Mouse (Mus musculus) erythroblast, adult 5-6 weeks (primary cell): ENCODE measurements around the gene Gtpbp3. TPM values are rescaled to one million over a fixed set of nuclear protein-coding genes. Genes with fewer than 3 reads are reported as not detected.
"Not testable (repeated sequence)": the region's sequence is repeated elsewhere in the genome, so short reads cannot be mapped to it uniquely, and the experiment has no call there.

Experiments
- ATAC-seq: replicated peaks from 2 replicates; pipeline ENCODE4 v1.8.0; 2016; ENCODE audit warnings: moderate number of reproducible peaks, mild to moderate bottlenecking, moderate TSS enrichment, inconsistent platforms; ENCODE audit not compliant: poor library complexity, low FRiP score, severe bottlenecking
- total RNA-seq, 2 experiments: library from RNA; stranded (forward) in 1 of 2; stranded (reverse) in 1 of 2; fragments of 150-400 nt in 1 of 2; fragments of 200-764, 138-1000 nt in 1 of 2; gene quantifications; 2 replicates each; pipeline versions ENCODE4 v1.2.3 to v1.2.4; 2015 to 2017; ENCODE audit warnings: low replicate concordance in 2 of 2

The Gtpbp3 gene
- total RNA-seq, 2 experiments from 2014 or later, result 0.58 to 3.9 TPM

DNA sequence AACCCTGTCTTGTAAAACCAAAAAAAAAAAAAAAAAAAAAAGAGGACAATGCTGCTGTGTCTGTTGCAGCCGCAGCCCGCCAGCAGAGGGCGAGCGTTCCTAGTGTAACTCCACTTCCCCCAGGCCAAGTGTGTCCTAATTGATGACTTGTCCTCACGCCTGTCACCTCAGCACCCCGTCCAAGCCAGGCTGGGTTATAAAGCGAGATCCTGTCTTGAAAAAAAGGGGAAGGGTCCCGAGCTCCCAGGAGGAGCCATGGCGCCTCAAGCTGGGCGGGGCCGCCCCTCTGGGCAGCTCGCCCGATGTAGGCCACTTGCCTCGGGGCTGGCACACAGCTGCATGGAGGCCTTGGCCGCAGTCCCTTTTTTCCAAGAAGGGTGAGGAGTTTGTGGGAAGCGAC lies 7.1 kb downstream of the Gtpbp3 start:
- peak; percentile 79 for ATAC-seq

DNA sequence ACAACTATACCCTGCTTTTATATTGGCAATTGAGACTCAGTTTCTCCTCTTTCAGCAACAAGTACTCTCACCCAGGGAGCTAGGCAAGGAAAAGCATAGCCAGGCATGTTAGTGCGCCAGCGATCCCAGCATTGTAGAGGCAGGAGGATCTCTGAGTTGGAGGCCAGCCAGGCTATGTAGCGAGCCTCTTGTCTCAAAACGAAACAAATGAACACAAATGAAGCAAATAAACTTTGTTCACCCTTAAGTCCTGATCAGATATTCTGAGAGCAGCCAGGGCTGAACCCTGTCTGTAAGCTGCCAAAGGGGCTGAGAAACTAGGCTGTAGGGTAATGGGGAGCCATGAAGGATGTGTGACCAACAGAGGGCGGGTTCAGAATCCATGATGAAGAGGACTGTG lies 7.9 kb downstream of the Gtpbp3 start:
- no peak for ATAC-seq

DNA sequence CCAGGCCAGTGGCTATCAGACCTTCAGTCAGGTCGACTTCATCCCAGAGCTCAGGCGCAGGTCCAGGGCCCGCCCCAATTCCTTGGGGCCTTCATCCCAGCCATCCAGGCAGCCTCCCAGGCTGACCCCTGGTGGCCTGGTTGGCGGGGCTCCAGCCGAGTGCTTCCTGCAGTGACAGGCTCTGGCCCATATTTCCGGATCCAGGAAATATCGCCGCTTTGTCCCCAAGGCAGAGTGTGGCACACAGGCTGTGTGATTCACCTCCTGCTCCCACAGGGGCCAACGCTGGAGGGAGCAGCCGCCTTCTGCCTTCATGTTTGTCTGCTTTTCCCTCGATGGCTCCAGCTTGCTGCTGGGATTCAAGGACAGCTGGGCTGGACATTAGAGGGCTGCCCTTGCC lies 8.6 kb downstream of the Gtpbp3 start:
- no peak for ATAC-seq

DNA sequence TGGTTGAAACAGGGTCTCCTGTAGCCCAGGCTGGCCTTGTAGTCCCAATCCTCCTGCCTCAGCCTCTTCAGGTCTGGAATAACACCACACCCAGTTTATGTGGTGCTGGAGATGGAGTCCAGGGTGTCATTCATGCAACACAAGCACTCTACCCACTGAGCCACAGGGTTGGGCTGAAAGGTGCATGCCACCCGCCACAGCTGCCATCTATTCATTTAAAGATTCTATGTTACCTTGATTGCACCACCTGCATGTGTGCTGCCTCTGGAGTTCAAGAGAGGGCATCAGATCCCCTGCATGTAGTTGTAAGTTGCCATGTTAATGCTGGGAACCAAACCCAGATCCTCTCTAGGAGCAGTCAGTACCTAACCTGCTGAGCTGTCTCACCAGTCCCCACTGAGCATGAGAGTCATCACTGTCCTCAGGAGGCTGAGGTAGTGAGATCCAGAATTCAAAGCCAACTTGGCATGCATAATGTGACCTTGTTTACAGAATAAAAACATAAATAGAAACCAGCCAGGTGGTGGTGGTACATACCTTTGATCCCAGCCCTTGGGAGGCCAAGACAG lies 9.3 kb downstream of the Gtpbp3 start:
- no peak for ATAC-seq

DNA sequence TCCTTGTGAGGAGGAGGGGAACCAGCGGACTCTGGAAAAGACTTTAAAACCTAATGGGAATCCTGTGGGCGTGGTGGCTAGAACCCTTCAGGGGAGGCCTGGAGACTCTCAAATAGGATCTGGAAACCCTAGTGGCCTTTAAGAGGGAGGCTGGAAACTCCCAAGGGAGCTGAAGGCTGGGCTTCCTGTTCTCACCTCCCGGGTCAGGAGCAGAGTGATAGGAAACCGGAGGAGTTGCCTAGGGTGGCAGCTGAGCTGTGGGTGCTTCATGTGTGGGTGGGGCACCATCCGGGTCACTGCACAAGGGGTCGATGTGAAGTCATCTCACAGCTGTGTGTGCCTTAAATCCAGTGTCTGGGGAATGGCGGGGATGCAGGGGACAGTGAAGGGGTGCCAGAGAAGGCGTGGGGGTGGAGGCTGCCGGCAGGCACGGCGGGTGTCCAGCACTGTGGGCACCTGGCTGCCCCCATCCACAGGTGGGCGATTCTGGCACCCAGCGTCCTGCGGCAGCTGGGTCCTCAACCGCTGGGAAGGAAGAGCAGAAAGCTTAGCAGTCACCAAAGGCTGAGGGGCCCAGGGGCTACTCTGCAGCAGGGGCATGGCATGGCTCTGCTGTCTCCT lies 10.1 kb downstream of the Gtpbp3 start:
- no peak for ATAC-seq

DNA sequence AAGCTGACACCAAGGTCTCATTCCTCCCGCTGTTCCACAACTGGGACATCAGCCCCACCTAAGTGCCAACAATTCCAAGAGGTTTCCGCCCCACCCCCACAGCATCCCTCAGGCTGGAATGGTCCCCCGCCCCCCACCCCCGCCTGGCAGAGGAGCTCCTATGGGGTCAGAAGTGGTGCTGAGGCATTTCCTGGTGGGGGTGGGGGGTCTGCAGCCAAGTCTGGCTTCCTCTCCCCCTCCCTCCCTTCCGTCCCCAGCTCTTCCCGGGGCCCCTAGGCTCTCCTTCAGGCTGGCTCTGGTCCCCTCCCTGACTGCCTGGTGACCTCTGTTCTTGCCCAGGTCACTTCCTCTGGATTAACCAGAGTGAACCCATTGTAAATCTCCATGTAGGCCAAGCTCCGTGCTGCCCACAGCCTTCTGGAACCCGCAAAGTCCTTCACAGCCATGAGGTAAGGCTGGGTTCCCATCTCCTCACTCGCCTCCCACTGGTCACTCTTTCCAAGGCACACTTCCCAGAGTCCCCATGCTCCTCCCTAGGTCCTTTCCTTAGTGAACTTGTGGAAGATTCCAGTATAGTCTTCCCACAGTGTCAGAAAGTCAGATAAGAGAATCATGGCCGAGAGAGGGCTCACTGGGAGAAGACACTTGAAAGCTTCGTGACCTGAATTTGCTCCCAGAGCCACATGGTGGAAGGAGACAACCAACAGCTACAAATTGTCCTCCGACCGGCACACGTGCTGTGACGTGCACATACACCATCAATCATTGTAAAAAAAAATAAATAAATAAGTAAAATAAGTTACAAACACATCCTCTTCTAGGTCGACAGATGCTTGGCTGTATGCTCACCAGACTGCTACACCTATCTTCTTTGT lies 11.2 kb downstream of the Gtpbp3 start:
- ATAC-seq, result no peak

DNA sequence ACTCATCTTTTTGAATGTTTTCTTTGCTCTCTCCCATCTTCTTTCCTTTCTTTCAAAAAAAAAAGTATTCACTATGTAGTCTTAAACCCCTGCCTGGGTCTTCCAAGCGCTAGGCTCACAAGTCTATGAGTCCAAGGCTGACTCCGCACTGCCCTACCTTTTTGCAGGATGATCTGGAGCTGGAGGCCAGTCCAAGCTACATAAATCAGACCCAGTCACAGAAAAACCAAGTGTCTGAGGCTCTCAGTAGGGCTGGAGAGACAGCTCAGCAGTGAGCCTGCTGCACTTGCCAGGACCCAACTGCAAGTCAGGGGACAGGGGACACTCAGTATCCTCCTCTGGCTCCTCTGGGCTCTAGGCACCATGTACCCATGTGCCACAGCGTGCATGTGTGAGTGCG lies 16.4 kb downstream of the Gtpbp3 start:
- no peak for ATAC-seq

DNA sequence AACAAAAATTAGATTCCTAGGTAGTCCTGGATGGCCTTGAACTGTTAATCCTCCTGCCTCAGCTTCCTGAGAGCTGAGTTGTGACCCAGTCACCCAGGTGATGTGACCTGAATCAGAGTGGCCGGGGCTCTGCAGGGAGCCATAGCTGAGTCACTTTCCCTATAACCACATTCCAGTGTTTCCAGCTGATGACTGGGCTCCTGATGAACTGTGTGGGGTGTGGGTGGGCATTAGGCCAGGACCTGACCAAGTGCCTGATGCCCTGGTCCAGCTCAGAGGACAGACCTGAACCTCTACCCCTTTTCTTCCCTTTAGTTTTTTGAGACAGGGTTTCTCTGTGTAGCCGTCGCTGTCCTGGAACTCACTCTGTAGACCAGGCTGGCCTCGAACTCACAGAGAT lies 17.4 kb downstream of the Gtpbp3 start:
- no peak for ATAC-seq

DNA sequence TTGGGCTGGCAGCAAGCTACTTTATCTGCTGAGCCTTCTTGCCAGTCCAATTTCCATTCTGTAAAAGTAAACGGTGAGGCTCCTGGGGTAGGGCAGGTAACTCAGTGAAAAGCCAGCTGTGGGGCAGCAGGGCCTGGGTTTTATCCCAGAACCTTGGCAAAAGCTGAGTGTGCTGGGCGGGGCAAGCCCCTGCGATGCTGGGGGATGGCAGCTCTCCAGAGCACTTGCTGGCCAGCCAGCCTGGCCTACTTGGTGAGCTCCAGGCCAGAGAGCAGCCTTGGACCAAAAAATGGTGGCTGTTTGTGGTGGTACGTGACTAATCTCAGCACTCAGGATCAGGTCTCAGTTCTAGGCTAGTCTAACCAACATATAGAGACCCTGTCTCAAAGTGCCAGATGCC lies 18.1 kb downstream of the Gtpbp3 start:
- no peak for ATAC-seq

DNA sequence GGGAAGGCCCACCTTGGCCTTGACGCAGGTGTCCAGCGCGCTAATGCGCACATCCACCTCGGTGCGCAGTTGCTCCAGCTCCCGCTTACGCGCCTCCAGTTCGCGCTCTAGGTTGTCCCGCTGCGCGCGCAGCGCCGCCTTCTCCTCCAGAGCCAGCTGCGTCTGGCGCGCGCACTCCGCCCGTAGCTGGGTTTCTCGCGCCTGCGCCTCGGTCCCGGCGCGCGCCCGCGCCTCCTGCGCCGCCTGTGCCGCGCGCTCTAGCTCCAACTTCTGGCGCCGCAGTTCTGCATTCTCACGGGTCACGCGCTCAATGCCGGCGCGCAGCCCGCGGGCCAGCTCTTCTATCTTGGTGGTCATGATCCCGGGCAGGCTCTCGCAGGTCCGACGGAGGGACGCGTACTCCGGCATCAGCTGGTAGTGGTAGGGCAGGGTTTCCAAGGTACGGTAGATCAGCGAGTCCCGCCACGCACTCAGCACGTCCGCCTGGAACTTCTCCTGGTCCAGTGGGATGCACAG lies 19.7 kb downstream of the Gtpbp3 start:
- ATAC-seq, result no peak; the same call in 1 of the 2 replicates

DNA sequence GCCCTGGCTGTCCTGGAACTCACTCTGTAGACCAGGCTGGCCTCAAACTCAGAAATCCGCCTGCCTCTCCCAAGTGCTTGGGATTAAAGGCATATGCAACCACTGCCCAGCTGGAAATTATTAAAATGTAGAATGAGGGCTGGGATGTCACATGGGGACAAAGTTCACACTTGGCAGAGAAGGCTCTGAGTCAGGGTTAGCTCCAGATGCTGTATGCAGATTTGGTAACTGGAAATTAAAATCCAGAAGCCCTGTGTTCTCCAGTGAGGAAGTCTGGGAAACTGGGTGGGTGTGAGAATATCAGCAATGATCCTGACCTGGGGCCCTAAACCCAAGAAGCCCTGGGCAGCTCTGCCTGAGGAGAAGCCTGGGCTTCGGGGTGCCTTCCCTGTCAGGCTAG lies 21.4 kb downstream of the Gtpbp3 start:
- no peak for ATAC-seq

DNA sequence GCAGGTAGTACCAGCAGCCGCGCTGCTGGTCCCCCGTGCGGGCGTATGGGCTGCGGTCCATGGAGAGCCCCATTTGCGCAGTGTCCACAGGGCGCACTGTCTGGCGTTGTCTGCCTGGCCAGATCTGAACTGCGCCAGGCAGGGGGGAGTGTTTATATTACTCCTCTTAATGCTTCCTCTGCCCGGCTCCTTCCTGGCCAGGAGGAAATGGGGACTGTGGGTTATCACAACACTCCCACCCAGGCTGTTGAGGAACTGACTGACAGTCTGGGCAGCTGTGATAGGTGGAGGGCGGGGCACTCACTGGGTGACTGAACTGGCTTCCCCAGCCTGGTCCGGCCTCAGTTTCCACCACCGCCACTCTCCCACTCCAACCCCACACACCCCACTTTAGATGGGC lies 23.7 kb downstream of the Gtpbp3 start, which contains the start of gene Plvap:
Plvap (minus strand) TSS at position 109 of the 400 bp plus-strand sequence.
- peak; percentile 62 for ATAC-seq

DNA sequence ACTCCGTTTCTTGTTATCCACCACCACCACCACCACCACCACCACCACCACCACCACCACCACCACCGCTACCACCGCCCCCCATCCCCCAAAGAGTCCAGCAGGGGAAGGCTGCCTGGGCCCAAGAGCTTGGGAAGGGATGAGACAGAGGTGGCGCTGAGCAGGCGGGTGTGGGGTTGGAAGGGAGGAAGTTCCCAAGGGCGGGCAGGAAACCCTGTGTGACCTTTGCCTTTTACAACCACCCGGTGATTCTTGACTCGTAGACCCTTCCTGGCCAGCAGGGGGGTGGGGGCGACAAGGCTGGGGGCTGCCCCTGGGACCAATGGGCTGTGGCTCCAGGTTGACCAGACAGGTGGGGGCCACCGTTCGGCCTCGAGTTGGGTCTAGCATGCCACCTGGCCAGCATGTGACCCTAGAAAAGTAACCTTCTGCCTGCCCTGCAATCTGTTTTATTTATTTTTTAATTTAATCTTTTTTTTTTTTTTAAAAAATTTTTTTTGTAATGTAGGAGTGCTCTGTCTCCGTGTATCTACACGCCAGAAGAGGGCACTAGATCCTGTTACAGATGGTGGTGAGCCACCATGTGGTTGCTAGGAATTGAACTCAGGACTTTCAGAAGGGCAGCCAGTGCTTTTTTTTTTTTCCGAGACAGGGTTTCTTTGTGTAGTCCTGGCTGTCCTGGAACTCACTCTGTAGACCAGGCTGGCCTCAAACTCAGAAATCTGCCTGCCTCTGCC lies 25.3 kb downstream of the Gtpbp3 start:
- no peak for ATAC-seq

DNA sequence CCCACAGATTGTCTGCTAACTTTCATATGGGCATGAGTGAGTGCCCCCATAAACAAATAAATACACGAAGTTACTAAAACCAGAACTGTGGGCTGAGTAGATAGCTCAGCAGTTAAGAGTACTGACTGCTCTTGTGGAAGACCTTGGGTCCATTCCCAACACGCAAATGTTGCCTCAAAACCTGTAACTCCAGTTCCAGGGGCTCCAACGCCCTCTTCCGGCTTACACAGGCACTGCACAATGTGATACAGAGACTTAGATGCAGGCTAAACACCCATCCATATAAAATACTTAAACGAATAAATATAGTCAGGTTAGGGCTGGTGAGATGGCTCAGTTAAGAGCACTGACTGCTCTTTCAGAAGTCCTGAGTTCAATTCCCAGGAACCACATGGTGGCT lies 27.1 kb downstream of the Gtpbp3 start:
- no peak for ATAC-seq

DNA sequence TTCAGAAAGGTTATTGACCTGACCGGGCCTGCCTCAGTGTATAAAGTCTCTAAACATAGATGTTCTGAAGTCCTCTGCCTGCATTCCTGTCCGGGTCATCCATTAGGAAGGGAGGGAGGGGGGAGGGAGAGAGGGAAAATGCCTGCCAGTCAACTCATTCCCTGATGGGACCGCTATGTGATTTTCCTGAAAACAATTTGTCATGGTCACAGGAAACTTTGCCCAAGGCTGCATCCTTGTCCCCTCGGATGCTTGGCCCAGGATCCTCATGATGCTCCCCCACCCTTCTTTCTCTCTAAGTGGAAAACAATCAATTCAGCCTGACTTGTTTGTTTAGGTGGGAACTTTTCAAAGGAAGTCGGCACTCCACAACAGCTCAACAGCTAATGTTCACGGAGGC lies 28.9 kb downstream of the Gtpbp3 start:
- no peak for ATAC-seq

DNA sequence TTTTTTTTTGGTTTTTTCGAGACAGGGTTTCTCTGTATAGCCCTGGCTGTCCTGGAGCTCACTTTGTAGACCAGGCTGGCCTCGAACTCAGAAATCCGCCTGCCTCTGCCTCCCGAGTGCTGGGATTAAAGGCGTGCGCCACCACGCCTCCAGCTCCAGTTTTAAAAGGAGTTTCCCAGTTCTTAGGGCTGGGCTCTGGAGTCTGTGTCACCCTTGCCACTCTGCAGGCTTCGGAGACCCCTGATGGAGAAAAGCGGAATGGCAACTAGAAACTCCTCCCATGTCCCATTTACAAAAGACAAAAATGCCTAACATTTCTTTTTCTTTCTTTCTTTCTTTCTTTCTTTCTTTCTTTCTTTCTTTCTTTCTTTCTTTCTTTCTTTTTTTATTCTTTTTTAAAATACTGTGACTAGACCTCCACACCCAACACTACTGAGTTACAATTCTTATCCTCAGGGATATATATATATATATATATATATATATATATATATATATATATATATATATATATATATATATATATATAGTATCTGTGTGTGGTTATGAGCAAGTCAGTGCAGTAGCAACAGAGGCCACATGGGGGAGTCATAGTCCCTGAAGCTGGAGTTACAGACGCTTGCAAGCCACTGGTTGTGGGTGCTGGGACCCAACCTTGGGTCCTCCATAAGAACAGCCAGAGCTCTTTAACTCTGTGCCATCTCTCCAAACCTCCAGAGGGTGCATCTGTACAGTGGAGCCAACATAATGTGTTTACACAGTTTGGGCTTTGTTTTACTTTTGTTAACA lies 31.3 kb downstream of the Gtpbp3 start:
- ATAC-seq, result not testable (repeated sequence)

DNA sequence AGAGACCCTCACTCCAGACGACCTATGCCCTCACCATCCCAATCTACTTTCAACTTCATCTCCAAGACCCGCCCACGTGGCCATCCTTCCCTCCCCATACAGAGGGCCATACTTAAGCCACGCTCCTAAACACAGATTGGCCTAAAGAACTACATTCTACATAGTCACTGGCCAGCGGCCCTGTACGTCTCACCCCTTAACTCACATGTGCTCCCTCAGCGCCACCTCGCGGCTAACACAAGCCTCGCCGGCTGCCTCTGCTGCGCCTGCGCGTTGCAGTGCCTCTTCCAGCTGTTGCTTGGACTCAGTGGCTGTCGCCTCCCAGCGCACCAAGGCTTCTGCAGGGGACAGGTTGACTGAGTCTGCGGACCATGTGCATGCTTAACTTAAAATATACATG lies 33.7 kb downstream of the Gtpbp3 start:
- ATAC-seq, result peak; percentile 80

DNA sequence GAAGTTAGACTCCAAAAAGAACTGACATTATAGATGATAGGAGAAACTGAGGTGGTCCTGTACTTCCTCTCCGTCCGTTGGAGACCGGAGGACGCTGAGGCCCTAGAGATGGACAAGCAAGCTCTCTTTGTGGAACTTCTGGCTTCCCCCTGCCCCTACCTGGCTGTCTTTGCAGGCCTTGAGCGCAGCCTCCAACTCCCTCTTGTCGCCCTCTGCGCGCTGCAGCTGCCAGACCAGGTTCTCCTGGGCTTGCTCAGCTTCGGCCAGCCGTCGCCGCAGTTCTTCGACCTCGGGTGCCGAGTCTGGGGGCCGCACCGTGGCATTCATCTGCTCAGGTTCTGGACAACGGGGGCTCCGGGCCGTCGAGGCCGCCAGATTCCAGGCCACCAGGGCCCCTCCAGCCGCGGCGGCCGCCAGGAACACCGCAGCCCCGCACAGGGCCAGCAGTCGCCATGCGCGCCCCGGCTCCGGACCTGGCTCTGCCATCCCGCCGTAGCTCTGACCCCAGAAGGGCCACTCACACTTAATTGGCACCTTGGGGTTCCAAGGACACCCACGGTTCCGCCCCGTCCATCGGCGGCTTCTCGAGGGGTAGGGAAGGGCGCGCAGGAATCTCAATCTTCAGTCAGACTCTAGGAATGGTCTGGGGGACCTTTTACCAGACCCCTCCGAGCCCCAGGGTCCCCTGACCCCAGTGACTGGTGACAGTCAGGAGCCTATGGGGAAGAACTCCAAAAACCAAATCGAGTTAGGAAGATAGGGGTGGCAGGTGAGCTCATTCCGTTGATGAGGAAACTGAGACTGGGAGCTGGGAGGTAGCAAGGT lies 37.5 kb downstream of the Gtpbp3 start, which contains the start of gene Ccdc194:
Ccdc194 (minus strand) TSS at position 486 of the 825 bp plus-strand sequence.
- no peak for ATAC-seq
